Mouse (Mus musculus) heart, embryonic 12.5 days (tissue): ENCODE data around the gene Lrrc57. TPM values are rescaled to one million over a fixed set of nuclear protein-coding genes. Genes with fewer than 3 reads are reported as not detected.
"Not testable (repeated sequence)": the region's sequence is repeated elsewhere in the genome, so short reads cannot be mapped to it uniquely, and the experiment has no call there.

ENCODE experiments used
- ATAC-seq: fragments of 200-750 bp; cut with Nextera tagmentation; 2 replicates; pipeline ENCODE4 v1.8.0; 2017; ENCODE audit warnings: moderate TSS enrichment, moderate library complexity; ENCODE audit not compliant: insufficient number of reproducible peaks, low FRiP score
- H3K27ac ChIP-seq: fragments of 300-500 bp; sonication (generic); 2 replicates; pipeline ENCODE4 v1.5.1; 2016; ENCODE audit warnings: mild to moderate bottlenecking, moderate library complexity; ENCODE audit not compliant: poor library complexity, severe bottlenecking
- H3K27me3 ChIP-seq: fragments of 300-500 bp; sonication (generic); replicated peaks from 2 replicates; pipeline ENCODE4 v1.6.1; 2016; ENCODE audit warnings: mild to moderate bottlenecking, moderate library complexity
- H3K36me3 ChIP-seq: fragments of 300-500 bp; sonication (generic); 2 replicates; pipeline ENCODE4 v1.6.1; 2016; ENCODE audit warnings: mild to moderate bottlenecking, moderate library complexity
- H3K4me1 ChIP-seq: fragments of 300-500 bp; sonication (generic); replicated peaks from 2 replicates; pipeline ENCODE4 v1.6.1; 2016; ENCODE audit warnings: mild to moderate bottlenecking
- H3K4me2 ChIP-seq: fragments of 300-500 bp; sonication (generic); 2 replicates; pipeline ENCODE4 v1.6.1; 2016; ENCODE audit warnings: mild to moderate bottlenecking, moderate library complexity
- H3K4me3 ChIP-seq: fragments of 300-500 bp; sonication (generic); 2 replicates; pipeline ENCODE4 v1.5.1; 2016; ENCODE audit warnings: mild to moderate bottlenecking
- H3K9ac ChIP-seq: fragments of 300-500 bp; sonication (generic); 2 replicates; pipeline ENCODE4 v1.6.1; 2016; ENCODE audit warnings: mild to moderate bottlenecking, moderate library complexity
- H3K9me3 ChIP-seq: fragments of 300-500 bp; sonication (generic); replicated peaks from 2 replicates; pipeline ENCODE4 v1.6.1; 2016; ENCODE audit warnings: mild to moderate bottlenecking, moderate library complexity
- WGBS: fragments of 180-500 bp; shearing (Covaris S2); methylation state at CpG from one replicate; pipeline ENCODE4 v1.1.7; 2016; 5-methylcytosine and 5-hydroxymethylcytosine counted together
- polyA plus RNA-seq: library from polyadenylated mRNA; unstranded; fragments of >200 nt; fragmentation: Nextera tagmentation; extraction: Ambion mirVana; gene quantifications from 2 replicates; pipeline ENCODE4 v1.2.1, GENCODE M21; 2016

Lrrc57 gene
- polyA plus RNA-seq, 1 experiment from 2014 or later: 18.7 TPM

DNA sequence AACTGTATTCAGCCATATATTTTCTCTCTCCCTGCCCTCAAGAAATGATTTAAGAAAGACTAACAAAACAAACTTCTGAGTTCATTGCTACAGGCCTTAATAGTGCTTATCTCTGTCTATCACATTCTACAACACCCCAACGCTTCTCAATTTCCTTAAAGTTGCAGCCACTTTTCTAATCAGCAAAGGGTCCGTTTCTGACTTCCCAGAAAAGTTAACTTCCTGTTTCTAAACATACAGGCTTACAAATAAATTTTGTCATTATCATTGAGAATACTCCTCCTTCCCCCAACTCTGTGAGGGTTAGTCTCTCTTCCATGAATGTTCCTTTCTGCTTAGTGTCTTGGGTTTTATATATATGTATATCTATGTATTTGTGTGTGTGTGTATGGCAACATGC lies 44.0 kb downstream of the Lrrc57 start:
- H3K27me3 ChIP-seq: no peaks in the 10 kb centered on the region
- H3K27ac ChIP-seq: no peak overlapping the region
- H3K9me3 ChIP-seq: no peaks in the 10 kb centered on the region
- H3K4me2 ChIP-seq: no peak overlapping the region
- 60% methylated on average over 2 of the region's 2 CpGs for WGBS
- ATAC-seq: no peak
- no peak overlapping the region for H3K9ac ChIP-seq
- H3K4me1 ChIP-seq: peaks cover 14% of the 10 kb centered on the region
- H3K36me3 ChIP-seq: no peaks in the 10 kb centered on the region; the same call in 1 of the 2 replicates
- H3K4me3 ChIP-seq: no peak overlapping the region

GRCm38 (mm10) chr2:120564548-120565188 lies 44.7 kb downstream of the Lrrc57 start:
- not testable (repeated sequence) for H3K27me3 ChIP-seq, H3K9me3 ChIP-seq, H3K4me2 ChIP-seq, H3K4me3 ChIP-seq, H3K27ac ChIP-seq, ATAC-seq, H3K9ac ChIP-seq, H3K36me3 ChIP-seq
- H3K4me1 ChIP-seq: peaks cover 14% of the 10 kb centered on the region
- WGBS: 74% methylated on average over 4 of the region's 4 CpGs

GRCm38 (mm10) chr2:120563235-120563990 lies 45.9 kb downstream of the Lrrc57 start, which contains the start of gene Zfp106:
Zfp106 (minus strand) TSS chr2:120563843.
- peak within 1 kb of the TSS; percentile 94 for H3K9ac ChIP-seq
- 0% methylated on average over 49 of the region's 50 CpGs for WGBS

DNA sequence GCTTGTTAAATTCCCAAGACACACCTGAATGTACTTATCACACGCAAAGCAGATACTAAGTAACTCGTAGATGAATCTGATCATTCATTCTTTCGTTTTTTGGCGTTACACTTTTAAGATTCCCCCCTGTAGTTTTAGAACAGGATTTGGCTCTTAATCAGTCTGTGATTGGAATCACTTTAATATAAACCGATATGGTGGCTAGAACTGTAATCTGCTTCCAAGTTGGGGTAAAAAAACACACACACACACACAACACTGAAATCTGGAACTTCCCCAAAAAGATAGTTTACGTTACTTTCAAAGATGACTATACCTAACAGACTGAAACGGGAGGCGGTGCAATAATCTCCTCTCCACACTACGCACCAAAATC lies 46.5 kb downstream of the Lrrc57 start:
- Histone ChIP-seq H3K4me3 (peak overlapping the region; percentile 89), H3K4me1 (peaks cover 10% of the 10 kb centered on the region), H3K9ac (peak overlapping the region; percentile 94), H3K9me3 (no peaks in the 10 kb centered on the region), H3K27me3 (no peaks in the 10 kb centered on the region), H3K27ac (peak overlapping the region; percentile 78; the same call in 1 of the 2 replicates), H3K4me2 (peak overlapping the region; percentile 65), H3K36me3 (peaks cover under 1% of the 10 kb centered on the region; the same call in 1 of the 2 replicates)
- whole genome bisulfite sequencing: 19% methylated on average over 9 of the region's 9 CpGs
- no peak for ATAC-seq

More at GRCm38 (mm10) chr2:120563235-120563990, 45.9 kb downstream of the Lrrc57 start, which contains the start of gene Zfp106:
- Histone ChIP-seq H3K4me1 (peaks cover 10% of the 10 kb centered on the region), H3K27ac (peak within 1 kb of the TSS; percentile 78), H3K4me3 (peak within 1 kb of the TSS; percentile 89), H3K4me2 (peak within 1 kb of the TSS; percentile 65), H3K27me3 (no peaks in the 10 kb centered on the region), H3K36me3 (no peaks in the 10 kb centered on the region; the same call in 1 of the 2 replicates), H3K9me3 (no peaks in the 10 kb centered on the region)
- peak; percentile 83 for ATAC-seq

- Histone ChIP-seq H3K9me3 (no peaks in the 10 kb centered on the region), H3K4me3 (no peak overlapping the region), H3K9ac (no peak overlapping the region), H3K4me2 (no peak overlapping the region), H3K27me3 (no peaks in the 10 kb centered on the region), H3K36me3 (peaks cover 4% of the 10 kb centered on the region; the same call in 1 of the 2 replicates), H3K4me1 (peaks cover 8% of the 10 kb centered on the region), H3K27ac (no peak overlapping the region)
- ATAC-seq: no peak
- WGBS: 82% methylated on average over 1 of the region's 1 CpGs
These were observed 47.8 kb downstream of the Lrrc57 start for GRCm38 (mm10) chr2:120561524-120561923.

- 79% methylated on average over 3 of the region's 3 CpGs for WGBS
- Histone ChIP-seq H3K4me3 (no peak overlapping the region), H3K36me3 (peaks cover 21% of the 10 kb centered on the region), H3K4me1 (peaks cover 4% of the 10 kb centered on the region), H3K27ac (no peak overlapping the region), H3K9ac (no peak overlapping the region), H3K9me3 (no peaks in the 10 kb centered on the region), H3K27me3 (no peaks in the 10 kb centered on the region), H3K4me2 (no peak overlapping the region)
- ATAC-seq: no peak
These were observed 50.5 kb downstream of the Lrrc57 start for GRCm38 (mm10) chr2:120558813-120559212.

DNA sequence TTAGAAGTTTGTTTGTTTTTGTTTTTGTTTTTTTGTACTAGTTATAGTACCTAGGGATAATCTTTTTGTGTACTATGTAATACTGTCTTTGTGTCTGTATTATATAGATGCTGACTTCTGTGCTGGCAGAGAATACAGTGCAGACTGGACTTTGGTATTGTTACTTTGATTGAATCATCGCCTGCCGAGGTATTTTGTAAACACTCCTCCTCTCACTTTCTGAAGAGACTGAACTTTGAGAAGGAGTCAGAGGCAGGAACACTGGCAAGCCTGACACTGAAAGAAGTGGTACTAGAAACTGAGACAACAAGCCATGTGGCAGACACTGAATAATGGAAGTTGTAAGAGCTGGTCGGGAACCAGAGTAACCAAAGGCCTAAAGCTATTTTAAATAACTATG lies 52.5 kb downstream of the Lrrc57 start:
- Histone ChIP-seq H3K4me3 (no peak overlapping the region), H3K4me1 (peaks cover 3% of the 10 kb centered on the region; the same call in 1 of the 2 replicates), H3K27me3 (no peaks in the 10 kb centered on the region), H3K4me2 (no peak overlapping the region), H3K36me3 (peaks cover 38% of the 10 kb centered on the region), H3K9ac (no peak overlapping the region), H3K27ac (no peak overlapping the region), H3K9me3 (no peaks in the 10 kb centered on the region)
- WGBS: 82% methylated on average over 3 of the region's 3 CpGs
- no peak for ATAC-seq

Other genes with a start within 250 kb of the Lrrc57 start
- gene Ganc, start 205.6 kb downstream of the Lrrc57 start, polyA plus RNA-seq: 10.6 and 10.7 TPM in 2 replicates
- gene Tmem87a, start 205.4 kb downstream of the Lrrc57 start, polyA plus RNA-seq: 6.6 and 7.2 TPM in 2 replicates
- gene Capn3, start 153.5 kb downstream of the Lrrc57 start, polyA plus RNA-seq: 3.9 and 6.1 TPM in 2 replicates
- 60.2 and 61.3 TPM in 2 replicates for gene Zfp106, start 45.7 kb downstream of the Lrrc57 start, polyA plus RNA-seq
- gene Snap23, start 41.8 kb downstream of the Lrrc57 start, polyA plus RNA-seq: 57.5 and 59.2 TPM in 2 replicates
- gene Haus2, start 137 bp downstream of the Lrrc57 start, polyA plus RNA-seq: 23.9 and 24.9 TPM in 2 replicates
- gene Stard9, start 19.6 kb upstream of the Lrrc57 start, polyA plus RNA-seq: 3.2 and 4.0 TPM in 2 replicates
- 9.5 and 10.8 TPM in 2 replicates for gene Cdan1, start 240.6 kb upstream of the Lrrc57 start, polyA plus RNA-seq
- 4.8 and 5.1 TPM in 2 replicates for gene Ttbk2, start 241.1 kb upstream of the Lrrc57 start, polyA plus RNA-seq